Mouse (Mus musculus): Measurements from ENCODE around the gene Ugt1a9.
"Not testable (repeated sequence)": the region's sequence is repeated elsewhere in the genome, so short reads cannot be mapped to it uniquely, and the experiment has no call there.

DNA sequence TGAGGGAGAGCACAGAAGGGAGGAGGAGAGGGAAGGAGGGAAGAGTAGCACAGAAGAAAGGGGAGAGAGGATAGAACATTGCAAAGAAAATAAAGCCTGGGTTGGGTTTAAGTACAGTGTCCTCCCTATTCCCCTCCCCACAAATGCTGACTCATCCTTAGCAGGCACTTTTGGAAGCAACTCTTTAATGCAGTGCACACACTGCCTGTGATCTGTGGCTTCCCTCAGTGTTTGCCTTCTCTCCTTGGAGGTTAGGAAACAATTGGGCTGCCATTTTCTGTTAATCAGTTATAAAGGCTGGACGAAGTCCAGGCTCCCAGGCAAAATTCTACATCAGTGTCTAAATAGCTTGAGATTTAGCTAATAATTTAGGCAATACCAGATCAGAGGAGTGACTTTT lies 69.9 kb downstream of the Ugt1a9 start:
- not testable (repeated sequence) for TF ChIP-seq POLR2A (IDR thresholded peaks at IDR 0.05; ENCODE audit: borderline replicate concordance, extremely low read depth, insufficient read depth, insufficient read length, poor library complexity, severe bottlenecking); CTCF (IDR thresholded peaks at IDR 0.05; ENCODE audit: borderline replicate concordance, extremely low read depth, insufficient read depth, insufficient read length)

All from brain, embryonic 14.5 days (tissue).